Comparison of ENCODE assay signal across 11 mouse cellular contexts in genomic region chr9:77551036-77551512, GRCm38 (mm10). TPM values are rescaled to one million over a fixed set of nuclear protein-coding genes. Genes with fewer than 3 reads are reported as not detected.
DNase-seq lines count a peak whose midpoint lies in the region; ATAC-seq and TF ChIP-seq lines count a peak whose summit lies in the region.
"Had no signal": no experiment of that assay in that cellular context is flagged by ENCODE, and none has a peak within 500 bp of the region (broad histone marks: within the 10 kb centered on the region; RNA-seq: fewer than 3 reads in every experiment).

No protein-coding gene starts in this region.

- H3K27ac ChIP-seq in liver, embryonic 13.5 days = no peak overlapping the region
- no peak overlapping the region for H3K27ac ChIP-seq in liver, embryonic 12.5 days
- H3K27ac ChIP-seq: heart, embryonic 10.5 days had no signal

- peaks cover 7% of the 10 kb centered on the region; the same call in 1 of the 2 replicates for H3K27me3 ChIP-seq in liver, embryonic 13.5 days
- peaks cover under 1% of the 10 kb centered on the region; the same call in 1 of the 2 replicates for H3K27me3 ChIP-seq in liver, embryonic 12.5 days (replicated peaks)
- H3K27me3 ChIP-seq in E14TG2a.4 (ENCODE audit: insufficient read depth, low read length) = peaks cover 13% of the 10 kb centered on the region

- no peaks in the 10 kb centered on the region for H3K36me3 ChIP-seq in liver, embryonic 13.5 days
- H3K36me3 ChIP-seq in liver, embryonic 12.5 days = no peaks in the 10 kb centered on the region
- no peaks in the 10 kb centered on the region for H3K36me3 ChIP-seq in E14TG2a.4 (ENCODE audit: insufficient read depth, low read length)
- H3K36me3 ChIP-seq: heart, embryonic 10.5 days had no signal

- no peak overlapping the region for H3K4me2 ChIP-seq in liver, embryonic 13.5 days
- no peak overlapping the region for H3K4me2 ChIP-seq in liver, embryonic 12.5 days

- 17% methylated on average over 7 of the region's 7 CpGs for WGBS in liver, embryonic 13.5 days (ENCODE audit: insufficient replicate concordance)
- WGBS in liver, embryonic 12.5 days (ENCODE audit: insufficient replicate concordance) = 21% methylated on average over 7 of the region's 7 CpGs

- DNase-seq in liver, embryonic 13.5 days = peak; percentile 21
- DNase-seq in 416B (ENCODE audit: low read depth) = peak; percentile 98
- DNase-seq in adrenal gland, postnatal 4 days (ENCODE audit: low spot score in 2 of 2) = no peak
- DNase-seq in cerebellum, adult 9-10 months = no peak
- no peak for DNase-seq in left cerebral cortex, postnatal 36 days (ENCODE audit: low spot score in 2 of 2)
- DNase-seq: adrenal gland, adult 8-10 months; heart, postnatal 4 days had no signal

- H3K4me1 ChIP-seq in liver, embryonic 13.5 days (replicated peaks) = no peaks in the 10 kb centered on the region
- no peaks in the 10 kb centered on the region for H3K4me1 ChIP-seq in liver, embryonic 12.5 days
- H3K4me1 ChIP-seq in E14TG2a.4 (replicated peaks; ENCODE audit: low read depth, low read length) = 0 out of 2 replicates have a peak, but pooled peaks cover under 1% of the 10 kb centered on the region
- H3K4me1 ChIP-seq: heart, embryonic 10.5 days had no signal

- intact Hi-C loops in left cerebral cortex, postnatal 36 days (cut with DNase I) = no loop called here

- H3K4me3 ChIP-seq in liver, embryonic 13.5 days (replicated peaks) = no peak overlapping the region
- no peak overlapping the region for H3K4me3 ChIP-seq in liver, embryonic 12.5 days
- H3K4me3 ChIP-seq in E14TG2a.4 (replicated peaks; ENCODE audit: low read length) = no peak overlapping the region
- H3K4me3 ChIP-seq: heart, embryonic 10.5 days had no signal

- peak; percentile 53 for TF ChIP-seq CTCF in E14TG2a.4 (conservative IDR thresholded peaks at IDR 0.05; ENCODE audit: low read length)

- H3K9ac ChIP-seq in liver, embryonic 13.5 days = no peak overlapping the region
- no peak overlapping the region for H3K9ac ChIP-seq in liver, embryonic 12.5 days

- ATAC-seq in liver, embryonic 13.5 days (ENCODE audit: low read depth) = no peak
- no peak for ATAC-seq in liver, embryonic 12.5 days
- peak; percentile 99 for ATAC-seq in granulocyte monocyte progenitor cell, adult 5-6 weeks (replicated peaks; ENCODE audit: poor library complexity, severe bottlenecking)

- H3K9me3 ChIP-seq in liver, embryonic 13.5 days (replicated peaks) = no peaks in the 10 kb centered on the region
- no peaks in the 10 kb centered on the region for H3K9me3 ChIP-seq in liver, embryonic 12.5 days (replicated peaks)
- H3K9me3 ChIP-seq in E14TG2a.4 (ENCODE audit: low read length) = no peaks in the 10 kb centered on the region
- H3K9me3 ChIP-seq: heart, embryonic 10.5 days had no signal

RNA-seq across cellular contexts. Expression of gene Lrrc1, which starts 6.4 kb away (rescaled TPM):
- polyA plus RNA-seq in liver, embryonic 13.5 days (2015; fragmentation: Nextera tagmentation; extraction: Ambion mirVana) = 3.1 and 3.5 TPM in 2 replicates
- polyA plus RNA-seq in liver, embryonic 12.5 days (2016; fragmentation: Nextera tagmentation; extraction: Ambion mirVana) = 4.0 and 4.4 TPM in 2 replicates
- 16.3 and 17.1 TPM in 2 replicates for total RNA-seq in granulocyte monocyte progenitor cell, adult 5-6 weeks (2014; fragmentation: Nextera tagmentation)
- 9.5 and 10.9 TPM in 2 replicates for total RNA-seq in granulocyte monocyte progenitor cell, adult 5-6 weeks (2017)
- 10 to 100 TPM; 21.3 to 26.5 TPM for total RNA-seq in adrenal gland, postnatal 4 days (2021)
- 1 to 10 TPM; 6.1 to 6.2 TPM for total RNA-seq in left cerebral cortex, postnatal 36 days (2021)

Comparison
In these comparisons a context has a peak if more than half of its experiments do, and no peak if none do; other contexts are left out.
1. DNase-seq: peak in liver, embryonic 13.5 days (single experiment) and 416B (single experiment); none in adrenal gland, postnatal 4 days (0 of 2), cerebellum, adult 9-10 months (single experiment) and left cerebral cortex, postnatal 36 days (0 of 2).